Mouse (Mus musculus) activated CD4-positive, CD25-positive, alpha-beta regulatory T cell, adult 4 months (primary cell): Measurements from ENCODE around the gene Tmem215. TPM values are rescaled to one million over a fixed set of nuclear protein-coding genes. Genes with fewer than 3 reads are reported as not detected.

Experiments used
- ATAC-seq: one replicate; pipeline ENCODE4 v1.8.0; 2017
- polyA plus RNA-seq, 2 experiments: library from polyadenylated mRNA; unstranded; fragments of 100-300 nt; shearing (Covaris generic); gene quantifications; one replicate each; pipeline ENCODE4 v1.2.1; 2017

Tmem215 gene
- not detected for polyA plus RNA-seq

- no peak for ATAC-seq
Measured at GRCm38 (mm10) chr4:40471880-40472279, at the start of gene Tmem215. Tmem215 (plus strand) TSS chr4:40472180.

- no peak for ATAC-seq
Measured at GRCm38 (mm10) chr4:40431916-40432315, 40.1 kb upstream of the Tmem215 start.

GRCm38 (mm10) chr4:40433379-40433778 is 38.6 kb upstream of the Tmem215 start:
- ATAC-seq = no peak

GRCm38 (mm10) chr4:40434388-40434787 is 37.6 kb upstream of the Tmem215 start:
- ATAC-seq = no peak

GRCm38 (mm10) chr4:40443565-40443964 is 28.4 kb upstream of the Tmem215 start:
- no peak for ATAC-seq

- ATAC-seq = no peak
Measured at GRCm38 (mm10) chr4:40472700-40473530, 935 bp downstream of the Tmem215 start.

GRCm38 (mm10) chr4:40473911-40474310 is 1.9 kb downstream of the Tmem215 start:
- no peak for ATAC-seq

- ATAC-seq = no peak
Measured at GRCm38 (mm10) chr4:40477963-40478362, 6.0 kb downstream of the Tmem215 start.

- no peak for ATAC-seq
Measured at GRCm38 (mm10) chr4:40486546-40486945, 14.6 kb downstream of the Tmem215 start.

- no peak for ATAC-seq
Measured at GRCm38 (mm10) chr4:40491731-40492130, 19.8 kb downstream of the Tmem215 start.

GRCm38 (mm10) chr4:40496354-40496753 is 24.4 kb downstream of the Tmem215 start:
- ATAC-seq = no peak

- no peak for ATAC-seq
Measured at GRCm38 (mm10) chr4:40496828-40497227, 24.8 kb downstream of the Tmem215 start.

- ATAC-seq = no peak
Measured at GRCm38 (mm10) chr4:40499812-40500591, 28.0 kb downstream of the Tmem215 start.

GRCm38 (mm10) chr4:40502459-40502858 is 30.5 kb downstream of the Tmem215 start:
- ATAC-seq = no peak

GRCm38 (mm10) chr4:40509534-40509933 is 37.6 kb downstream of the Tmem215 start:
- ATAC-seq = no peak

- ATAC-seq = no peak
Measured at GRCm38 (mm10) chr4:40513235-40513634, 41.3 kb downstream of the Tmem215 start.

GRCm38 (mm10) chr4:40518545-40519324 is 46.8 kb downstream of the Tmem215 start:
- ATAC-seq = no peak

Other genes starting within 250 kb of the Tmem215 start
- gene Ddx58, start 232.4 kb upstream of the Tmem215 start, polyA plus RNA-seq = 10 to 100 TPM; 81.4 to 82.3 TPM
- 10 to 100 TPM; 19.7 to 75.0 TPM for gene Smim27, start 202.6 kb upstream of the Tmem215 start, polyA plus RNA-seq
- gene Topors, start 202.3 kb upstream of the Tmem215 start, polyA plus RNA-seq = 10 to 100 TPM; 18.9 to 19.9 TPM
- 100 to 1,000 TPM; 142 to 147 TPM for gene Ndufb6, start 192.8 kb upstream of the Tmem215 start, polyA plus RNA-seq
- 10 to 100 TPM; 29.8 to 34.2 TPM for gene Aptx, start 231.0 kb downstream of the Tmem215 start, polyA plus RNA-seq
- gene Dnaja1, start 250.0 kb downstream of the Tmem215 start, polyA plus RNA-seq = 100 to 1,000 TPM; 474 TPM